Mouse (Mus musculus) lung, adult 2 months (tissue): Measurements from ENCODE around the gene Gm40193.

ENCODE experiments used
- CTCF ChIP-seq: fragments of 200-500 bp; IDR thresholded peaks from 2 replicates; pipeline ENCODE4 v1.5.1; 2011; ENCODE audit warnings: mild to moderate bottlenecking, low read length, control low read depth; ENCODE audit not compliant: insufficient read depth
- POLR2A ChIP-seq: fragments of 200-500 bp; IDR thresholded peaks from 2 replicates; pipeline ENCODE4 v1.6.1; 2011; ENCODE audit warnings: low read depth, mild to moderate bottlenecking, control low read depth, low read length, borderline replicate concordance; ENCODE audit errors: extremely low read depth

DNA sequence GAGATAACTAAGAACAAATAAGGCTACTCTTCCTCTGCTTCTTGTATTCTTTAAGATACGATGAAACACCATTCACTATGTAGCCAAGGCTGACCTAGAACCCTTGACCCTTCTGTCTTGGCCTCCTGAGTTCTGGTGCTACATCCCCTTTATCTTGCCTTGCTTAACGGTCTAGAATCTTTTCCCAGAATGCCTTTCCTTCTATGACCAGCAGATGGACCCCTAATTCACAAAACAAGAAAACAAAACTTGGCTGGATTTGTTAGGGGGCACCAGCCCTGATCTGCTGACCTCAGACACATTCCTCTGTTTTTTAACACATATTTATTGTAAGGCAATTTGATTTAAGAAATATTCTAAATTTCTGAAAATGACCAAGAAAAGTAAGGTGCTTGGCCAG is 16.4 kb downstream of the Gm40193 start:
- TF ChIP-seq CTCF, result no peak
- TF ChIP-seq POLR2A, result no peak
